Mouse (Mus musculus): Measurements from ENCODE around the gene Myo1e.

DNA sequence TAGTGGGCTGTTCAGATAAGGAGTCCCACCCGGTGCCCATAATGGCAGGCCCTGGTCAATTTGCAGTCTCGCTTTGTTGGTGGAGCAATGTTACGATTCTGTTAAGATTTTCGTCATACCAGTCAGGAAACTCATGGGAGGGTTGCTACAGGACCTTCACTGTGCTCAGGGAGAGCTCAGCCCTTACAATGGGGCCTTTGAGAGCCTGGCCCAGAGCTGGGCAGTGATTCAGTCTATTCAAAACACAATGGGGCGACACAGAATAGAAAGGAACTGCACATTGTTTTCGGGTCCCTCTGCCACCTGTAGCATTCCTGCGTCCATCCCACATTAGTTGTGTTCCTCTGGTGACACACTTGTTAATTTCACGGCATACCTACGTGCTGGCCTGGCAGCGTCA, 62.2 kb downstream of the Myo1e start:
- TF ChIP-seq CTCF (IDR thresholded peaks at IDR 0.05; ENCODE audit: borderline replicate concordance, extremely low read depth, insufficient read depth, insufficient read length) (no peak), POLR2A (IDR thresholded peaks at IDR 0.05; ENCODE audit: borderline replicate concordance, extremely low read depth, insufficient read depth, insufficient read length, poor library complexity, severe bottlenecking) (no peak)
